Mouse (Mus musculus): ENCODE results near the gene Zbtb40.
A peak's percentile ranks its signal among the peaks of the same experiment; 100 is the strongest.

Gene Zbtb40

GRCm38 (mm10) chr4:137048550-137049032 lies at the start of gene Zbtb40:
Gene Zbtb40 (minus strand): TSS chr4:137048801.
- peak; percentile 99 for DNase-seq

- DNase-seq = no peak
Measured at GRCm38 (mm10) chr4:137097984-137098327, 49.4 kb upstream of the Zbtb40 start.

DNA sequence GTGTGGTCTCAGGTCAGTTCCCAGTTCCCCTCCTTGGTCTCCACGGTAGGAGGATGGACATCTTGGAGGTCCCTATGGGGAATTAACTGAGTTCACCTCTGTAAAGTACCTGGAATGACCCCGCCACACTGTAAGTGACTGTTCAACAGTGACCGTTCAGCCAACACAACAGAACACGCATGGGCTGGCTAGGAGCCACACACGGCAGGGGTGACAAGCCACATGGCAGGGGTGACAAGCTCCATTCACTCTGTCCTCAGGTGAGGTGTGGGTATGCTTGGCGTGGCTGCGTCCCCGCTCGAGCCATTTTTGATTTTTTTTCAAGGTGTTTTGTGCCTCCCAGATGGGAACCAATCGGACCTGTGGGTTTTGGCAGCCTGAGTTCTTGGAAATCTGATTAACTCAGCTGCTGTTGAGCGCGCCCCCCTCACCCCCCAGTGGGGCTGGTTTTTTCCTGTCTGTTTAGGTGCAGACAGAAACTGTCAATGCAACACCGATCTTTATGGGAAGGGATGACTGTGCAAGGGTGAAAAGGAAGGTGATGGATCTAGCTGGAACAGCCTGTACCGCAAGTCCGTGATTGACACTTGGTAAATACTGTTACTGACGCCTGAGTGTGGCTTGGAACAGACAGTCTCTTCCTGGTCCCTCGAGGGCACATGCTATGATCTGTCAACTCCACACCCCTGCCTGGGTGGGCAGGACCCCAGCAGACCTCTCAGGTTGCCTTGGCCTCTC lies 48.8 kb upstream of the Zbtb40 start:
- no peak for DNase-seq

- DNase-seq = no peak
Measured at GRCm38 (mm10) chr4:137096353-137096752, 47.8 kb upstream of the Zbtb40 start.

- no peak for DNase-seq
Measured at GRCm38 (mm10) chr4:137085083-137085810, 36.6 kb upstream of the Zbtb40 start.

- DNase-seq = no peak
Measured at GRCm38 (mm10) chr4:137082866-137083265, 34.3 kb upstream of the Zbtb40 start.

DNA sequence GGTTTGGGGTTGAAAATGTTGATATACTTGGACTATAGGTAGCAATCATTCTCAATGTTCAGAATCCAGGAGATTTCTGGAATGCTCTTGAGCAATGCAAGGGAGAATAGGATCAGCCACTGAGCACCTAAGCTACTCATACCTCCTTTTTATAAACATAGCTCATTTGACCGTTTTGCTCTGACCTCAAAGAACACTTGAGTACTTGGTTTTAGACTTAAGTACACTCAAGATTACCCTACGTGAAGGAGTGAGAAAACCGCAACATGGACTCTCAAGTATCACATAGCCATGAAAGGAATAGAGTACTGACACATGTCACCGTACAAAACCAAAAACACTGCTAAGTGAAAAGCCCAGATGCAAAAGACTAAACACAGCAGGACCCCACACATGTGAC lies 32.8 kb upstream of the Zbtb40 start:
- DNase-seq = no peak

- DNase-seq = no peak
Measured at GRCm38 (mm10) chr4:137077216-137077615, 28.6 kb upstream of the Zbtb40 start.

GRCm38 (mm10) chr4:137071204-137071603 lies 22.6 kb upstream of the Zbtb40 start:
- no peak for DNase-seq

GRCm38 (mm10) chr4:137068491-137068890 lies 19.9 kb upstream of the Zbtb40 start:
- DNase-seq = no peak

GRCm38 (mm10) chr4:137065846-137066245 lies 17.2 kb upstream of the Zbtb40 start:
- peak; percentile 47 for DNase-seq

DNA sequence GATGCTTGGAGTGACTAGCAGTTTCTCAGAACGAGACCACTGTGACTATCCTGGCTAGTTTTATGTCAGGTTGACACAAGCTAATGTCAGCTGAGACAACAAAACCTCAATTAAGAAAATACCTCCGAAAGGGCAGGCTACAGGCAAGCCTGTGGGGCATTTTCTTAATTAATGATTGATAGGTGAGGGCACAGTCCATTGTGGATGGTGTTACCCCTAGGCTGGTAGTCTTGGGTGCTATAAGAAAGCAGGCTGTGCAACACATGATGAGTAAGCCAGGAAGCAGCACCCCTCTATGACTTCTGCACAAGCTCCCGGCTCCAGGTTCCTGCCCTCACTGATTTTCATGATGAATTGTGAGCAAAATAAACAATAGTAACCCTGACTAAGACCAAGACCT lies 6.3 kb upstream of the Zbtb40 start:
- DNase-seq = no peak

DNA sequence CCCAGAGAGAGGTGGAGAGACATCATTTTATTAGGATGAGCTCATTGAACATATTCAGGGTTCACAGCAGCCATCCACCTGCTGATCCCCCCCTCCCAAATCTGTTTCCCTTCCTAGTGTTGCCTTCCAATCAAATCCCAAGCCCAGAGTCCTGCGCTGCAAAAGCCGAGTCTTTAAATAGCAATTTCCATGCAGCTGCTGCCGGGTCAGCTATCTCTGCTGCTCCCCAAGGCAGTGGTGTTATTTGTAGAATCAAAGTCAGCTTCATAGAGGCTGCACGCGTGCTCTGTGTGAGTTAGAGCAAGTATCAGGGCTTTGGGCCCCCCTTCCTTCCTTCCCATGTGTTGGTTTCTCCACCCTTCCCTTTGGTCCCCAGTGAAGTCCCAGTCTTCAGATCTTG lies 5.2 kb upstream of the Zbtb40 start:
- DNase-seq = no peak

- no peak for DNase-seq
Measured at GRCm38 (mm10) chr4:137047840-137048549, 606 bp downstream of the Zbtb40 start.

GRCm38 (mm10) chr4:137046110-137046509 lies 2.5 kb downstream of the Zbtb40 start:
- DNase-seq = no peak

DNA sequence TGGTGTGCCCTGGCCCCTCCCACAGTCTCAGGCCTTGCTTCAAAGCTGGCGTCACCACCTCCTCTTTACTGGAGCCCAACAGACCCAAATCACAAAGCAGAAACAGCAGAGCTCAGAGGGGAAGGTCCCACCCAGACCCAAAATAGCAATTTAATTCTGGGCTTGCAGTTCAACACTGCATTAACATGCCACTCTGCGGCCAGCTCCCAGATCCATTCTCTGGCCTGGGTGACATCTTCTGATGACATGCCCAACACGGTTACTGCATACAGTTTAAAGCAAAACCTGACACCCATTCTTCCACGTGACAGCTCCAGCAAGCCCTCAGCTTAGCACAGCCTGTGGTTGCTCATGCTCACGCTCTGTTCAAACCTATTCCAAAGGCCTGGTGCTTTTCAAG lies 4.1 kb downstream of the Zbtb40 start:
- no peak for DNase-seq

DNA sequence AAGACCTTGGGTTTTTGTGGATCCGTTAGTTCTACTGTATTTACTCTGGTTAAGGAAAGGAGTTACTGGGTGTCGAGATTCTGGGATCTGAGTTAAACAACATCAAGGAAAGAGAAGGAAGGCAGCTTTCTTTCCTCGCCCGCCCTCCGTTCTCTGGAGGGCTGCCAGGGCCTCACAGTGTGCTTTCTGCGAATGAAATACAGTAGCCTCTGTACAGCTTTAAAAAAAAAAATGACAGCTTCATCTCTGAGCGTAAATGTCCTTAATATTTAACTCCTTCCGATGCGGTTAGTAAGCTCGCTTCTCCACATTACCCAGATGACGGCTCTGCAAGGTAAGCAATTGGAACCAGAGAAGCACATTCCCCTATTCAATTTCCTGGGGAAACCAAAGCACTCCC lies 4.8 kb downstream of the Zbtb40 start:
- DNase-seq = no peak

GRCm38 (mm10) chr4:137042039-137042438 lies 6.6 kb downstream of the Zbtb40 start:
- no peak for DNase-seq

DNA sequence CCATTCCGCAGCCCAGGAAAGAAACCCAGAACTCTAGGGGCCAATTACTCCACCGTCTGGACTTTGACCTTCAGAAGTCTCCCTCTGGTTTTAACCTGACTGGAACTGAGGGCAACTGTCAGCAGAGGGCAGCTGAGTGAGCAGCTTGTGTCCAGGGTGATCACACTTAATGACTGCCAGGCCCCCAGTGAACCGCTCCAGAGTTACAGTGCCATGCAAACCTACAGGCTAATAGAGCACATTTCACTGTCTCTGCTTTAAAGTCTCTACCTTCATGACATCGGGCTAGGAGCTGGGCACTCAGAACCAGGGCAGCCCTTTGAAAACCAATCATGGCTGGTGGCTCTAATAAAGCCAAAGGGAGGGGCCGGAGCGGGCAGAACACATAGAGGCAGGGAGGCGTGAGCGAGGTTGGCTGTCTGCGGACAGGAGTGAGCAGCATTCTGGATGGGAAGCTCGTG lies 7.4 kb downstream of the Zbtb40 start:
- DNase-seq = no peak

GRCm38 (mm10) chr4:137039441-137039840 lies 9.2 kb downstream of the Zbtb40 start:
- DNase-seq = no peak

GRCm38 (mm10) chr4:137038501-137038900 lies 10.1 kb downstream of the Zbtb40 start:
- DNase-seq = no peak

- DNase-seq = peak; percentile 64
Measured at GRCm38 (mm10) chr4:137038096-137038495, 10.5 kb downstream of the Zbtb40 start.

DNA sequence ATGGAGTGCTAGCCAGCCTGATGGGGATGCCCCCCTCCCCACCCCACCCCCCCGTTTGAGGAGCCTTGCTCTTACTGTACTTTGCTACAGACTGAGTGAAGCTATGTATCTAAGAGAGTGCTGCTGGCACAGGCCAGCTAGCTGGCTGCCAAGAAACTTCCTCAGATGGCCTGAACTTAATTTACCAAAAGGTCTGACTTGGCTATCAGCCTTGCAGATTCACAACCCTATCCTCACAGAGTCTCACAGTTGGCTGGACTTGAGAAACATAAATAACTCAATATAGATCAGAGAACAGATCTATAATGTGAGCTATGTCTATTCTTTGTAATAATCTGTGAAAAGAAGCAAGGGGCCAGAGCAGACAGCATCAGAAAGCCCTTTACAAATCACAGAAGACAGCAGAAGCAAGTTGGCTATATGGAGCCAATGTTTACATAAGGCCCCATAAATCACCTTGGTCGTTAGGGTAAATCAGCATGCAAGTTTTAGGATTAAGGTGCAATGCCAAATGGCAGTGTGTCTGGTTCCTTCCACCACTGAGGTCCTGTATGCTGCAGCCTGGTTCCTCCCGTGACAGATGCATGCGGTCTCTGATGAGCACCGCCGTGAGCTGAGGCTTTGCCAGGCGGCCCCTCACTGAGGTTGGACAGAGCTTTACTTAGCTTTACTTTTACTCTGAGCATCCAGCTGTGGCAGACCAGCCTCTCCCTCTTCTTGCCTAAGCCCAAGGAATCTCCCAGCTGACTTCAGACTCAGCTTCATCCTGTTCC lies 15.3 kb downstream of the Zbtb40 start:
- DNase-seq = no peak

Measured in retina, postnatal 1 day (tissue).